Mouse (Mus musculus): Measurements from ENCODE around the gene Nr1i3. TPM values are rescaled to one million over a fixed set of nuclear protein-coding genes. Genes with fewer than 3 reads are reported as not detected.

Nr1i3 gene
- polyA plus RNA-seq, 1 experiment, result 0.80 TPM

- TF ChIP-seq CTCF (IDR thresholded peaks at IDR 0.05; ENCODE audit: control insufficient read depth, insufficient read depth, low read length) (no peak), POLR2A (IDR thresholded peaks at IDR 0.05; ENCODE audit: borderline replicate concordance, control insufficient read depth, low read depth, low read length) (no peak)
- WGBS, result 87% methylated on average over 9 of the region's 9 CpGs
- H3K4me3 ChIP-seq (replicated peaks; ENCODE audit: control insufficient read depth, low read depth, low read length), result no peak overlapping the region
- H3K27ac ChIP-seq (ENCODE audit: control insufficient read depth, insufficient read depth, low read depth, low read length, poor library complexity), result no peak overlapping the region
- H3K4me1 ChIP-seq (ENCODE audit: control insufficient read depth, insufficient read depth, low read length), result no peaks in the 10 kb centered on the region
Observed at GRCm38 (mm10) chr1:171190832-171191231, 22.9 kb upstream of the Nr1i3 start.

GRCm38 (mm10) chr1:171192283-171192682 lies 21.5 kb upstream of the Nr1i3 start:
- no peak overlapping the region for H3K27ac ChIP-seq (ENCODE audit: control insufficient read depth, insufficient read depth, low read depth, low read length, poor library complexity)
- TF ChIP-seq CTCF (IDR thresholded peaks at IDR 0.05; ENCODE audit: control insufficient read depth, insufficient read depth, low read length) (no peak), POLR2A (IDR thresholded peaks at IDR 0.05; ENCODE audit: borderline replicate concordance, control insufficient read depth, low read depth, low read length) (no peak)
- 85% methylated on average over 10 of the region's 10 CpGs for WGBS
- H3K4me1 ChIP-seq (ENCODE audit: control insufficient read depth, insufficient read depth, low read length), result no peaks in the 10 kb centered on the region
- no peak overlapping the region for H3K4me3 ChIP-seq (replicated peaks; ENCODE audit: control insufficient read depth, low read depth, low read length)

GRCm38 (mm10) chr1:171193093-171193840 lies 20.5 kb upstream of the Nr1i3 start:
- H3K27ac ChIP-seq (ENCODE audit: control insufficient read depth, insufficient read depth, low read depth, low read length, poor library complexity), result no peak overlapping the region
- 74% methylated on average over 18 of the region's 18 CpGs for WGBS
- H3K4me1 ChIP-seq (ENCODE audit: control insufficient read depth, insufficient read depth, low read length), result no peaks in the 10 kb centered on the region
- H3K4me3 ChIP-seq (replicated peaks; ENCODE audit: control insufficient read depth, low read depth, low read length), result no peak overlapping the region
- TF ChIP-seq CTCF (IDR thresholded peaks at IDR 0.05; ENCODE audit: control insufficient read depth, insufficient read depth, low read length) (no peak), POLR2A (IDR thresholded peaks at IDR 0.05; ENCODE audit: borderline replicate concordance, control insufficient read depth, low read depth, low read length) (no peak)

- Histone ChIP-seq H3K4me1 (ENCODE audit: control insufficient read depth, insufficient read depth, low read length) (no peaks in the 10 kb centered on the region), H3K4me3 (replicated peaks; ENCODE audit: control insufficient read depth, low read depth, low read length) (no peak overlapping the region), H3K27ac (ENCODE audit: control insufficient read depth, insufficient read depth, low read depth, low read length, poor library complexity) (no peak overlapping the region)
- 60% methylated on average over 11 of the region's 11 CpGs for WGBS
- TF ChIP-seq POLR2A (IDR thresholded peaks at IDR 0.05; ENCODE audit: borderline replicate concordance, control insufficient read depth, low read depth, low read length) (no peak), CTCF (IDR thresholded peaks at IDR 0.05; ENCODE audit: control insufficient read depth, insufficient read depth, low read length) (no peak)
Observed at GRCm38 (mm10) chr1:171193911-171194830, 19.6 kb upstream of the Nr1i3 start.

GRCm38 (mm10) chr1:171195046-171195822 lies 18.5 kb upstream of the Nr1i3 start:
- Histone ChIP-seq H3K4me1 (ENCODE audit: control insufficient read depth, insufficient read depth, low read length) (no peaks in the 10 kb centered on the region), H3K27ac (ENCODE audit: control insufficient read depth, insufficient read depth, low read depth, low read length, poor library complexity) (no peak overlapping the region), H3K4me3 (replicated peaks; ENCODE audit: control insufficient read depth, low read depth, low read length) (no peak overlapping the region)
- TF ChIP-seq CTCF (IDR thresholded peaks at IDR 0.05; ENCODE audit: control insufficient read depth, insufficient read depth, low read length) (no peak), POLR2A (IDR thresholded peaks at IDR 0.05; ENCODE audit: borderline replicate concordance, control insufficient read depth, low read depth, low read length) (no peak)
- 27% methylated on average over 20 of the region's 20 CpGs for WGBS

- peak within 1 kb of the TSS; percentile 37 for H3K4me3 ChIP-seq (replicated peaks; ENCODE audit: control insufficient read depth, low read depth, low read length)
Observed at GRCm38 (mm10) chr1:171195887-171196397, 17.8 kb upstream of the Nr1i3 start, which contains the start of gene Pcp4l1. Pcp4l1 (minus strand) TSS chr1:171196268.

GRCm38 (mm10) chr1:171199532-171199931 lies 14.2 kb upstream of the Nr1i3 start:
- TF ChIP-seq POLR2A (IDR thresholded peaks at IDR 0.05; ENCODE audit: borderline replicate concordance, control insufficient read depth, low read depth, low read length) (no peak), CTCF (IDR thresholded peaks at IDR 0.05; ENCODE audit: control insufficient read depth, insufficient read depth, low read length) (no peak)
- no peaks in the 10 kb centered on the region for H3K4me1 ChIP-seq (ENCODE audit: control insufficient read depth, insufficient read depth, low read length)
- no peak overlapping the region for H3K4me3 ChIP-seq (replicated peaks; ENCODE audit: control insufficient read depth, low read depth, low read length)
- WGBS, result 74% methylated on average over 1 of the region's 1 CpGs
- H3K27ac ChIP-seq (ENCODE audit: control insufficient read depth, insufficient read depth, low read depth, low read length, poor library complexity), result no peak overlapping the region

More at GRCm38 (mm10) chr1:171195887-171196397, 17.8 kb upstream of the Nr1i3 start, which contains the start of gene Pcp4l1:
- Histone ChIP-seq H3K4me1 (ENCODE audit: control insufficient read depth, insufficient read depth, low read length) (no peaks in the 10 kb centered on the region), H3K27ac (ENCODE audit: control insufficient read depth, insufficient read depth, low read depth, low read length, poor library complexity) (no peak within 1 kb of the TSS)
- WGBS, result 1% methylated on average over 33 of the region's 33 CpGs
- no peak for TF ChIP-seq POLR2A (IDR thresholded peaks at IDR 0.05; ENCODE audit: borderline replicate concordance, control insufficient read depth, low read depth, low read length)
- TF ChIP-seq CTCF (IDR thresholded peaks at IDR 0.05; ENCODE audit: control insufficient read depth, insufficient read depth, low read length), result no peak

Data from bone marrow, adult 2 months (tissue).